Mouse (Mus musculus): ENCODE data around the gene Srsf6.
"Not testable (repeated sequence)": the region's sequence is repeated elsewhere in the genome, so short reads cannot be mapped to it uniquely, and the experiment has no call there.

DNA sequence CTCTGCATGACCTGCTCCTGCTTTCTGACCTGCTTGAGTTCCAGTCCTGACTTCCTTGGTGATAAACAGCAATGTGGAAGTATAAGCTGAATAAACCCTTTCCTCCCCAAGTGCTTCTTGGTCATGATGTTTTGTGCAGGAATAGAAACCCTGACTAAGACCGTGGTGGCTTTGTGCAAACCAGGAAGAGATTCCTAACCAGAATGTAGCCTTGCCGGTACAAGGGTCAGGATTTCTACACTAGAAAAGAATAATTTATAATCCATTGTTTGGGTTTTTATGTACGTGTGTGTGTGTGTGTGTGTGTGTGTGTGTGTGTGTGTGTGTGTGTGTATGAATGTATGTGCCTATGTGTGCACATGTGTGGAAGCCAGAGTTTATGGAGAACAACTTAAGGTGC, 38.3 kb upstream of the Srsf6 start:
- not testable (repeated sequence) for TF ChIP-seq CTCF (conservative IDR thresholded peaks at IDR 0.05; ENCODE audit: insufficient read depth, insufficient read length, low read depth, low read length); POLR2A (IDR thresholded peaks at IDR 0.05; ENCODE audit: low read depth, low read length)

Measured in kidney, adult 2 months (tissue).